Mouse (Mus musculus) ES-CJ7 (cell line): ENCODE measurements around the gene Ino80b.

Experiments
- DNase-seq: peaks from one replicate; pipeline ENCODE4 v3.0.0; 2011; ENCODE audit warnings: low read depth, low spot score

Ino80b gene

GRCm38 (mm10) chr6:83086121-83087035 lies 38.9 kb downstream of the Ino80b start, which contains the start of gene Lbx2:
Gene Lbx2, plus strand, starts transcription at chr6:83086367.
- no peak for DNase-seq

GRCm38 (mm10) chr6:83084477-83084876 lies 40.8 kb downstream of the Ino80b start:
- no peak for DNase-seq

- DNase-seq, result no peak
Measured at GRCm38 (mm10) chr6:83083497-83083896, 41.7 kb downstream of the Ino80b start.

- DNase-seq, result no peak
Measured at GRCm38 (mm10) chr6:83080210-83080609, 45.0 kb downstream of the Ino80b start.

GRCm38 (mm10) chr6:83078324-83078858 lies 46.8 kb downstream of the Ino80b start:
- peak; percentile 98 for DNase-seq

GRCm38 (mm10) chr6:83077630-83078323 lies 47.5 kb downstream of the Ino80b start, which contains the start of gene Pcgf1:
Gene Pcgf1, plus strand, starts transcription at chr6:83077869.
- DNase-seq, result peak; percentile 36

- DNase-seq, result peak; percentile 49
Measured at GRCm38 (mm10) chr6:83074979-83075378, 50.3 kb downstream of the Ino80b start.
